Mouse (Mus musculus) neutrophil, adult 5-6 weeks (primary cell): Measurements from ENCODE around the gene Tmem104. TPM values are rescaled to one million over a fixed set of nuclear protein-coding genes. Genes with fewer than 3 reads are reported as not detected.

Experiments used
- ATAC-seq: fragments of 151-379, 151-347 bp; 2 replicates; pipeline ENCODE4 v1.8.0; 2017; ENCODE audit warnings: mild to moderate bottlenecking, moderate TSS enrichment; ENCODE audit not compliant: insufficient number of reproducible peaks, poor library complexity, low FRiP score, severe bottlenecking; ENCODE audit errors: extremely low read depth
- total RNA-seq: library from RNA; stranded (forward); fragments of 200-1000 nt; gene quantifications from 2 replicates; pipeline ENCODE4 v1.2.3, GENCODE M21; 2017

Gene Tmem104
- 9.3 and 19.8 TPM in 2 replicates for total RNA-seq

DNA sequence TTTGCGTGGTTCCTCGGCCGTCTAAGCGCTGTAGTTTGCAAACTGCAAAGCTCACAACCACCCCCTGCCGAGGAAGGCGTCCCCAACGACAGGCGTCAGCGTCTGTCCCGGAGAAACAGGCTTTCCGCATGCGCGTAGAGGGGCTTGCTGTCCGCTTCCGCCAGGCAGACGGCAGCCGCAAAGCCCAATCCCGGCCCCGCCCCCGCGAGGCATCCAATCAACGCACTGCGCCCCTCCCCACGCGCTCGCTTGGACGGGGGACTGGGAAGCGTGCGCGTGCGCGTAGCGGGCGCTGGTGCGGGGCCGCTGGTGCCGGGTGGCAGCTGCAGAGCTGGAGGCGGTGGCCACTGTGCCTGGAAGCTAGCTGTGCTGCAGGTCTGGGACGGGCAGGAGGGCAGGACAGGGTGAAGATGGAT, at the start of gene Tmem104:
Gene Tmem104, plus strand, starts transcription at position 264 of the 416 bp plus-strand sequence.
- ATAC-seq, result peak; percentile 71

- peak; percentile 90 for ATAC-seq
These were observed 48.6 kb upstream of the Tmem104 start for GRCm38 (mm10) chr11:115138597-115139262.

- no peak for ATAC-seq
These were observed 45.3 kb upstream of the Tmem104 start for GRCm38 (mm10) chr11:115141970-115142369.

DNA sequence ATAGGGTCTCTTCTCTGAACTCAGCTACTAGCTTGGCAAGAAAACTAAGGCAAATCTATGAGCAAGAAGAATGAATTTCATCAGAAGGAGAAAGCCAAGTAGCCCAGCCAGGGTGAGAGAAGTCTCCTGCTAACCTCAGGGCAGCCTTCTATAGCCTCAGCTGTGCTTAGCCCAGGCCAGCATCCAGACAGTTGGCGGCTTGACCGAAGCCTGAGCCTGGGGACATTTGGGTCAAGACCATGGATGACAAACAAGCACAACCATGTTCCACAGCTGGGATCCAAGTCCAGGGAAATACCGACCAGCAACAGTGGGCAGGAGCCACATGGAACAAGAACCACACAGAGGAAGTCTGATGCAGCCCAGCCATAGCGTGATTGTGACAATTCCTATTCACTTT, 39.5 kb upstream of the Tmem104 start:
- no peak for ATAC-seq

DNA sequence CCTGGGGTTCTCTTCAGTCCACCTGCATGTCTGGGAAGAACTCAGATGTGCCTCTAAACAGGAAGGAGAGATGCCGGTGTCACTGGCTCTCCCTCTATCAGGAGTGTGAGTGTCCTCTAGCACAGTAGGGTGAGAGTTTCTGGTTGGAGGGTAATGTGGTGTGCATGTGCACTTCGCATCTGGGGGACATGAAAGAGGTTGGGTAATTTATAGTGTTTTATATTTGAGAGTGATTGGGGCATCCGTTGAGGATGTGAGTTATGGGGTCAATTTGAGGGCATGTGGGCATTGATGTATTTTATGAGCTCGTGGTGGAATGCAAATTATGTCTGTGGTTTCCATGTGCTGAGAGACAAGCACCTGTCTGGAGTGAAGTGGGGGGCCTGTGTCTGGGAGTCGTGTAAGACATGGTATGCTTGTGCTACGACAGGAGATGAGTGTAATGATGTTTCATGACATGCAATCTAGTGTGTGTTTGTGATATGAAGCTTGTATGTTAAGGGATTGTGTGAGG, 36.5 kb upstream of the Tmem104 start:
- no peak for ATAC-seq

DNA sequence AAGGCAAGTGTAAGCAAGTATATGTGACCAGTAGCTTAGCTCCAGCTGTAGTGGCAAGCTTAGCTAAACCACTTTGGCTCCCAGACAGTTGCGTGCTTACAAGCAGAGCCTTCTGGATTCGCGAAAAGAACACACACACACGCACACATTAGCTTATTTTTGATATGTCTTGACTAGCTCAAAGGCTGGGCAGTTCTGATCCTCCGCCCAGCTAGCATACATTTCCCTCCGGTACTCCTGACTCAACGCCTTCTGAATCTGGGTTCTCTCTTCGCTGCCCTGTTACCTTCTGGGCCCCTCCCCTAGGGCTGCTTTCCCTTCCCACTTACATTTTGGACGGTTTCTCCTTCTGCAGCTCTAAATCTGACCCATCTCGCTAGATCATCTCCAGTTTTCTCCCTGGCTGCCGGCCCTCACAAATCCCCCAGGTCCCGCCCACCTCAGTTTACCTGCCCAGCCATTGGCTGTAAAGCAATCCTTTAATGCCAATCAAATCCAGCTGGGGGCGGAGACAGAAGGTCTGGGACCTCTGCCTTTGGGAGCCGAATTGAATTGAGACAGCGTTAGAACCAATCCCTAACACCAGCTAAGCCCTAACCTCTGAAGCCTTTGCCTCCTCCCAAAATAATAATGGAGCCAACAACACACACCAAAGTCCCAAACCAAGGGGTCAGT, 35.4 kb upstream of the Tmem104 start:
- no peak for ATAC-seq

DNA sequence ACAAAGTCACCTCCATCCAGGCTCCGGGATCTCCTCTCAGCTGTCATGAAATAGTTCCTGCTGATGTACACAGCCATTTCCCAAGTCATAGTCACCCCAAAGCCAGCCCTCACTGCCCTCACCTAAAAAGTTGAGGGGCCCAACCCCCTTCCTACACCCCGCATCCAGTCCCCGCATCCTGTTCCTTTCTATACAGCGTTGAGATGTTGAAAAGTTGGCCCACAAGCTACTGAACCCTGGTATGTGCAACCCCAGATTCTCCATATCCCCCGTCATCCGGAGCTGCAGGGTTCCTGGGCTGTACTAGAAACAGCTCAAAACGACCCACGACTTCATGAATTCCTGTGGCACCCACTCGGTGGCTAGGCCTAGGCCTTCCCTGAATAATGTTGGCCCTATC, 34.2 kb upstream of the Tmem104 start:
- ATAC-seq, result no peak

- peak; percentile 83 for ATAC-seq
These were observed 33.5 kb upstream of the Tmem104 start for GRCm38 (mm10) chr11:115153699-115154292.

DNA sequence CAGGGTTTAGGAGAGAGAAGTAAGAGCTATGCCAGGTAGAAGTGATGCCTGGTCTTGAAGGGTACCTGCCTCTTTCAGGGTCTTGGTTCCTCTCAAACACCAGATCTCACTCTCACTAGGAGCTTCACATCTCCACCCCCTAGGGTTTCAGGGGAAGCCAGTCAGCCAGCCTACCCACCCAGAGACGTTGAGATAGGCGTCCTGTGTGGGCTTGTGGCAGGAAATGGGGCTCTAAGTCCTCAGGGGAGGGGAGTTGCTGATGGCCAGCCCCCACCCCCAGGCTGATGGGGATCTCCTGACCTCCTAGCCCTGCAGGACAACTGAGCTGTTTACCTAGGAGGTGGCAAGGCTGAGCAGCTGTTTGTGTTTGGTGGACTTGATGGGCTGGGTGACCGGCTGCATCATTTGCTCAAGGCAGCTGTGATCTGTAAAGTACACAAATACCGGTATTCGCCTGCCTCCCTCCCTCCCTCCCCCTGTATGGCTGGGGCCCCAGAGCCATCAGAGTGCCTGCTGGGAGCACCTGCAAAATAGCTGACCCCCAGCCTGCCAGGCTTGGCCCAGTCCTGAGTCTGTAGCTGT, 32.1 kb upstream of the Tmem104 start:
- ATAC-seq, result no peak

- ATAC-seq, result no peak
These were observed 29.2 kb upstream of the Tmem104 start for GRCm38 (mm10) chr11:115157933-115158719.

DNA sequence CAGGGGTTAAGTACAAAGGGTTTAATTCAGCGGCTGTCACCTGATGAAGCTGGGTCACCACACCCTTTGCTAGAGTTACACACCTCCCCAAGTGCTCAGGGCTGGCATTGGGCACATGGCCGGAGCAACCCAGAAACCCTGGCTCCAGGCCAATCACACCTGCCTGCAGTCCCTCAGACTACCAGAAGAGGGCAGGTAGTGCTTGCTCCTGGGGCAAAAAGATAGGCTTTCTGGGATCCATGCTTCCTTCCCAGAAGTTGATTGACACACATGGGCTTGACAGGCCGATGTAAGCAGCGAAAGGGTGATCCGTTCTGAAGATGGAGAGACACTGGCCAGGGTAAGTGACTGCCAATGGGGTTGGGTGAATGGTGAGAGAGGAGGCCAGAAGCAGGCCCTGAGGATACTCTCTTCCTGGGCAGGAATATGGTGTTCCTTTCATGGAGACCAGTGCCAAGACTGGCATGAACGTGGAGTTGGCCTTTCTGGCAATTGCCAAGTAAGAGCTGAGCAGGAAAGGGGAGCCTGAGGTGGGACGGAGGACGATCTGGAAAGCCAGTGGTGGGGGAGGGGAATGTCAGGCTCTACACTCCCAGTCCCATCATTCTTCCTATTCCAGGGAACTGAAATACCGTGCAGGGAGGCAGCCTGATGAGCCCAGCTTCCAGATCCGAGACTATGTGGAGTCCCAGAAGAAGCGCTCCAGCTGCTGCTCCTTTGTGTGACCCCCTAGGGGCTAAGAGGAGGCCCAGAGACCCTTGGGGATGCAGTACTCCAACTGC, 27.1 kb upstream of the Tmem104 start:
- ATAC-seq, result no peak

DNA sequence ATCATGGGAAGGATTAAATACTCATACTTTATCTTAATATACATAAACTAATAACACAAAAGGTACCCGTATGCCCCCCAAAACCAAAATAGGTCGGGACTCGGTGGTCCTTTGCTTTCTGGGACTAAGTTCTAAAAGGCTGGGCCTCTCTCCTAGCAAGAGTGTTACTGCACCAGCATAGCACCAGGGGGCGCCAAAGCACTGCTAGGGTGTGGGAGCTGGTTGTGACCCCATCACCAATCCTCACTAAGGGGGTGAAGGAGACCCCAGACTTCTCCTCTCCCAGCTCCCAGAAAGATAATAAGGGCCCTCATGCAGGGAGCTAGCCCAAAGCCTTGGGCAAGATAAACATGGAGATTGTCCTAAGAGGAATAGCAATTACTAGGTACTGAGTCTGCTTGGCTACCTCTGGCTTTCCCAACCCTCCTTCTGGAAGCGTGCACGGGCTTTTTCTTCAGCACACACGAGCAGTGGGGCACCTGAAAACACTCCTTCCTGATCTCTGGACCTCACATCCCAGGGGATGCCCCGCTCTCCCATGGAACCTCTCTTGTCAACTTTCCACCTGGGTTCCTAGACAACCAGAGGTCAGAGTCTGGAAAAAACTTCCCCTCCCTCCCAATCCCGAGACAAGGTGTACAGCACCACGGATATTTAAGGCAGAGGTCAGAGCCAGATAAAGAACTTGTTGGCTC, 26.3 kb upstream of the Tmem104 start:
- ATAC-seq, result peak; percentile 19; the same call in 1 of the 2 replicates

DNA sequence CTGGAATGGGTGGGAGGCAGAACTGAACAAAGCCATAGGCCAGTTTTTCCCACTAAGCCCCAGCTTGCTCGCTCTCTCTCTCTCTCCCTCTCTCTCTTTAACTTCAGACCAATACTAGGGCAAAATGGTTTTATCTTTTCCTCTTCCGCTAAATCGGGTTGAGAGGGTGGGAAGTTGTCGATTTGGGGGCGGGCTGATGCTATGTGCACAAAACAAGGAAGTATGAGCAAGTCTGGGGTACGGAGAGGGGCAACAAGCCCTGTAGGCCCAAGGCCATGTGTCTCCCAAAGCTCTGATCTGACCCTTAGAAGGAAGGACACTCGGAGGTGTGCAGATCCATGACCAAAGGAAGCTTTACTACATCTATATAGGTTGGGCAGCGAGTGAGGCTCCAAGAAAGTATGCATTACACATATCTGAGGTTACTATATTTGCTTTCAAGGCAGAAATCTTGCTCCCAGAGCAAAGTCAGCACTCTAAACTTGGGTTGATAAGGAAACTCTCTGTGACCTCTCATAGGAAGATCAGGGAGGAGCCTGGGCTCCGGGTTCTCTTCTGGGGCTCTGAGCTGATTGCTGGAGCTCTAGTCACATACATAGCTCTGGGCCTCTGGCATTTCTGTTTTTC, 25.6 kb upstream of the Tmem104 start:
- no peak for ATAC-seq

DNA sequence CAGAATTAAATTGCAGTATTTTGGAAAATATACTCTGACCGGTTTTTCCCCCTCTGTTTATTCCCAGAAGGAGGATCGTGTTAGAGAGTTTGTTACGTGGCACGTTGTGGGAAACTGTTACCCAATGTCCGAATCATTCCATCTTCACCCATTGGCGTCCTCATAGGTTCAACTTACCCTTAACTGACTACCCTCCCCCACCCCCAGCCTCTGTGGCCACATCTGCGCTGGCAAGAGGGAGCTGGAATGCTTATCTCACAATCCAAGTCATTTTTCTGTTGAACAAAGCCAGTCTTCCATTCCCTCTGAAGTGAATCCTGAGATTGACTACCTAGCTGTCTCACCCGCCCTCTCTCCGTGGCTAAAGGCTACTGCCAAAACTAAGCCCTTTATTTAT, 25.1 kb upstream of the Tmem104 start:
- no peak for ATAC-seq

DNA sequence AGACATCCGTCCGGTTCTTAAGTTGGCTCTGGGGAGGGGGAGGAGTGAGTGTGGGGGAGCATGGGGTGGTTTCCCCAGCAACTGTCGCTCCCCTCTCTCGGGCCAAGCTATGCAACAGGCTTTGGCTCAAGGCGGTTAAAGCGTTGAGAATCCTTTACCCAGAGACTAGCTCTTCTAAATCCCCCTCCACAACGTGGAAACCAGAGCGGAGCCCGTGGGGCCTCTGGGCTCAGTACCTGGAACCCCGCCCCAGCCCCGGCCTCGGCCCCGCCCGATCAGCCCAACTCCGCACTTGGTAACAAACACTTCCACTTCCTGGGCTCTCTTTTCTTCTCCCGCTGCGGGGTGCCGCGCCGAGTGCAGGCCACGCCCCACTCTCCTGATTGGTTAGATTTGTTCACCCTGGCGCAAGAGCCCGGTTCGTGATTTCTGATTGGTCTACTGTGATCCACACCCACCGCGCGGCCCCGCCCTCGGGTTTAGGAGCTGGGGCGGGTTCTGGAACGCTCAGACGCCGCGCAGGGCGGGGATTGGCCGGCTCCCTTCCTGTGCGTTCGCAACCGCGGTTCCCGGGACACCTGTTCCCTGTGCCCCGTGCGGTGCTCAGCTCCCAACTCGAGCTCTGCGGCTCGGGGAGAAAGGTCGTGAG, 24.3 kb upstream of the Tmem104 start, which contains the start of gene Slc9a3r1:
Gene Slc9a3r1, plus strand, starts transcription at position 510 of the 649 bp plus-strand sequence.
- ATAC-seq, result peak; percentile 89

- no peak for ATAC-seq
These were observed 23.6 kb upstream of the Tmem104 start for GRCm38 (mm10) chr11:115163568-115164150.
